Mouse (Mus musculus): ENCODE results near the gene Gbgt1. TPM values are rescaled to one million over a fixed set of nuclear protein-coding genes. Genes with fewer than 3 reads are reported as not detected.

Gbgt1 gene
- polyA plus RNA-seq, 1 experiment = 18.4 TPM

GRCm38 (mm10) chr2:28513431-28514370, 17.0 kb downstream of the Gbgt1 start:
- Histone ChIP-seq H3K4me3 (ENCODE audit: insufficient read depth, low read length) (peak overlapping the region; percentile 79), H3K27ac (ENCODE audit: insufficient read depth, low read depth, low read length) (no peak overlapping the region), H3K4me1 (ENCODE audit: control insufficient read depth, insufficient read depth, low read length) (peaks cover 15% of the 10 kb centered on the region)
- TF ChIP-seq POLR2A (IDR thresholded peaks at IDR 0.05; ENCODE audit: borderline replicate concordance, low read depth, low read length) (no peak), CTCF (IDR thresholded peaks at IDR 0.05; ENCODE audit: low read depth, low read length) (0 out of 2 replicates have a peak, but pooled peaks have one; percentile 15)

DNA sequence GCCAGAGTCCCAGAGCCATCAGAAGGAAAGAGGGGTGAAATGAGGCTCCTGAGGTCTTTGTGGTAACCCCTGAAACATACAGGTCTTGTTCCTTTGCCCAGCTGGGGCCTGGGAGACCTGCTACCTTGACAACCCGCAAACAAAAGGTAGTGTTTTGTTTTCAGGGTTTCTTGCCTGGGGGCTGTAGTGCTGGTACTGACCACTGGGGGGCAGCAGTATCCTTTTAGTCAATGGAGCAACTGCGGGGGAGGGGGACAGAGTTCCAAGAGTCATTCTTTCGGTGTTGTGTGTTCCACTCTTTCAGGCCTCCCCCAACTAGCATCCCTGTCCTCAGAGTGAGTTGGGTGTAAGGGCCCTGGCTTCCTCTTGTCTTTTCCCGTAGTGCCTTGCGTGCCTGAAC, 17.8 kb downstream of the Gbgt1 start:
- peaks cover 15% of the 10 kb centered on the region for H3K4me1 ChIP-seq (ENCODE audit: control insufficient read depth, insufficient read depth, low read length)
- no peak overlapping the region for H3K27ac ChIP-seq (ENCODE audit: insufficient read depth, low read depth, low read length)
- H3K4me3 ChIP-seq (ENCODE audit: insufficient read depth, low read length) = peak overlapping the region; percentile 79
- TF ChIP-seq CTCF (IDR thresholded peaks at IDR 0.05; ENCODE audit: low read depth, low read length) = peak; percentile 91
- no peak for TF ChIP-seq POLR2A (IDR thresholded peaks at IDR 0.05; ENCODE audit: borderline replicate concordance, low read depth, low read length)

- Histone ChIP-seq H3K4me3 (ENCODE audit: insufficient read depth, low read length) (no peak overlapping the region), H3K4me1 (ENCODE audit: control insufficient read depth, insufficient read depth, low read length) (peaks cover 29% of the 10 kb centered on the region), H3K27ac (ENCODE audit: insufficient read depth, low read depth, low read length) (no peak overlapping the region)
- TF ChIP-seq CTCF (IDR thresholded peaks at IDR 0.05; ENCODE audit: low read depth, low read length) = peak; percentile 95
- no peak for TF ChIP-seq POLR2A (IDR thresholded peaks at IDR 0.05; ENCODE audit: borderline replicate concordance, low read depth, low read length)
Observed at GRCm38 (mm10) chr2:28517206-28517909, 20.7 kb downstream of the Gbgt1 start.

DNA sequence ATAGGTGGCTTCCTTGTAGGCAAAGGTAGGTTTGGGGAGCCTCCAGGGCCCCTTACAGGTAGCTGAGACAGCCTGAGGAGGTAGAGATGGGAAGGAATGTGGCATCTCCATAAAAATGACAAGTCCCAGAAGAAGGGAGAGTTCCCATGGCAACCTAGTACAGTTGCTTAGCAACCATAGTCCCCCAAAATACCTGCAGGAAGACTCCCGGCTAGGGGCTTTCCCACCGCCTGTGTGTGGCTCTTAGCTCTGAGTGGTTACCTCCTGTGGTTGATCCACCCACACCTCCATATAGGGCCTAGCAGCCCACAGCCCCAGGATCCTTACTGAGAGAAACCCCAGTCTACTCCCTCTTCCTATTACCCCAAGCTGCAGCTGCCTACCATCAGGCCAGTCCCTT, 21.5 kb downstream of the Gbgt1 start:
- peaks cover 34% of the 10 kb centered on the region for H3K4me1 ChIP-seq (ENCODE audit: control insufficient read depth, insufficient read depth, low read length)
- no peak overlapping the region for H3K27ac ChIP-seq (ENCODE audit: insufficient read depth, low read depth, low read length)
- TF ChIP-seq POLR2A (IDR thresholded peaks at IDR 0.05; ENCODE audit: borderline replicate concordance, low read depth, low read length) (no peak), CTCF (IDR thresholded peaks at IDR 0.05; ENCODE audit: low read depth, low read length) (no peak)
- H3K4me3 ChIP-seq (ENCODE audit: insufficient read depth, low read length) = no peak overlapping the region

DNA sequence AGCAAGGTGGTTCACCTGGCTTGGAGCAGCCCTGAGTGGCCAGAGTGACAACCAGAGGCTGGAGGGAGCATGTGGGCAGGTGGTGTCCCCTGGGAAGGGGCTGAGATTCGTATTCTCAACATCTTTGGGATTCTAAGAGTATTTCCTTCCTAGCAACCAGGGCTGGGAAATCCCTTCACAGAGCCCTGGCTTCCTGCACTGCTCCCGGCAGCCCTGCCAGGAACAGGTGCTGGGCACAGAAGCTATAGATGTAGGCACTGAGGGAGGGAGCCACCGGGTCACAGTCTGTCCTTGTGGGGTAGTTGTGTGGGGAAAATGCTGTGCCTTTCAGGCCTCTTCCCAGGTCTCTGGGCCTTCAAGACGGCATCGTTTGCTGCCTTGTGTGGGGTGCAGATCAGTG, 23.9 kb downstream of the Gbgt1 start:
- H3K4me1 ChIP-seq (ENCODE audit: control insufficient read depth, insufficient read depth, low read length) = peaks cover 47% of the 10 kb centered on the region
- H3K4me3 ChIP-seq (ENCODE audit: insufficient read depth, low read length) = no peak overlapping the region
- TF ChIP-seq POLR2A (IDR thresholded peaks at IDR 0.05; ENCODE audit: borderline replicate concordance, low read depth, low read length) (no peak), CTCF (IDR thresholded peaks at IDR 0.05; ENCODE audit: low read depth, low read length) (no peak)

GRCm38 (mm10) chr2:28521571-28522151, 25.0 kb downstream of the Gbgt1 start:
- H3K4me3 ChIP-seq (ENCODE audit: insufficient read depth, low read length) = no peak overlapping the region
- H3K27ac ChIP-seq (ENCODE audit: insufficient read depth, low read depth, low read length) = no peak overlapping the region
- no peak for TF ChIP-seq CTCF (IDR thresholded peaks at IDR 0.05; ENCODE audit: low read depth, low read length)
- no peak for TF ChIP-seq POLR2A (IDR thresholded peaks at IDR 0.05; ENCODE audit: borderline replicate concordance, low read depth, low read length)
- H3K4me1 ChIP-seq (ENCODE audit: control insufficient read depth, insufficient read depth, low read length) = peaks cover 56% of the 10 kb centered on the region

More for the DNA sequence above, 23.9 kb downstream of the Gbgt1 start:
- H3K27ac ChIP-seq (ENCODE audit: insufficient read depth, low read depth, low read length) = no peak overlapping the region

DNA sequence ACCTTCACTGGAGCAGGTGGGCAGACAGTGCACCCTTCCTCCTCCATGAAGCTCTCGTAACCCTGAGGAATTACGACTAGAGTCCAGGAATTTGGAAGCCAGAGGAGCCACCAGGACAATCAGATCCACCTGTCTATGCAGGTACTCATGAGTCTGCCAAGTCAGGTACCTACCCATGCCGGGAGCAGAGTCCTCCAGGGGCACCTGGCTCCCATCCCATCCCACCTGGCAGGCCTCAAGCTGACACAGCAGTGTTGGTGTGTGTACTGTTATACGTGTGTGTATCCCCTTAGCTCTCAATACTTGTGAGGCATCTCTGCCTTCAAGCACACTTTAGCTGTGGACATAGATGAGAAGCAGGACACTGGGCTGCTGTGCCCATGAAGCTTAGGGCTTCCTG, 25.5 kb downstream of the Gbgt1 start:
- TF ChIP-seq POLR2A (IDR thresholded peaks at IDR 0.05; ENCODE audit: borderline replicate concordance, low read depth, low read length) (no peak), CTCF (IDR thresholded peaks at IDR 0.05; ENCODE audit: low read depth, low read length) (no peak)
- Histone ChIP-seq H3K4me1 (ENCODE audit: control insufficient read depth, insufficient read depth, low read length) (peaks cover 60% of the 10 kb centered on the region), H3K27ac (ENCODE audit: insufficient read depth, low read depth, low read length) (no peak overlapping the region)

DNA sequence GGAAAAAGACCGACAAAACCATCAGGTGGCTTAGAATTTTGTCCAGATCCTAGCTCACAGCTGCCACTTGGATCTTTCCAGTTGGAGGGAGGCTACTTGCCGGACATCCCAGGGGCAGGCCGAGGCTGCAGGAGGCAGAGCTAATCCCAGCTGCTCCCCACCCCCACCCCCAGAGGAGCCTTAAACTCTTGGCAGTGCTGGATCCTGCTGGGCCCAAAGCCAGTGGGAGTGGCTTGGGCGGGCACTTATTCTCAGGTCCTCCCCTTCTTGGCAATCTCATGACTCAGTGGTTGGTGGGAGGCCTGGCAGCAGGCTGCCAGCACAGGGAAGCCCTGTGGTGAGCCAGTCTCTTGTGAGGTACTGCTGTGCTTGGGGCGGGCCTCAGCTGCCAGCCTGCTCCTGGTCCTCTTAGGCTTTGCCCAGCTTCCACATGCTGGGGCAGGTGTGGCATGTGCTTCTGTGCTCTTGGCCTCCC, 27.0 kb downstream of the Gbgt1 start:
- no peak overlapping the region for H3K4me3 ChIP-seq (ENCODE audit: insufficient read depth, low read length)
- peaks cover 54% of the 10 kb centered on the region for H3K4me1 ChIP-seq (ENCODE audit: control insufficient read depth, insufficient read depth, low read length)
- TF ChIP-seq POLR2A (IDR thresholded peaks at IDR 0.05; ENCODE audit: borderline replicate concordance, low read depth, low read length) (no peak), CTCF (IDR thresholded peaks at IDR 0.05; ENCODE audit: low read depth, low read length) (no peak)
- peak overlapping the region; percentile 94 for H3K27ac ChIP-seq (ENCODE audit: insufficient read depth, low read depth, low read length)

More for the DNA sequence above, 25.5 kb downstream of the Gbgt1 start:
- H3K4me3 ChIP-seq (ENCODE audit: insufficient read depth, low read length) = no peak overlapping the region

DNA sequence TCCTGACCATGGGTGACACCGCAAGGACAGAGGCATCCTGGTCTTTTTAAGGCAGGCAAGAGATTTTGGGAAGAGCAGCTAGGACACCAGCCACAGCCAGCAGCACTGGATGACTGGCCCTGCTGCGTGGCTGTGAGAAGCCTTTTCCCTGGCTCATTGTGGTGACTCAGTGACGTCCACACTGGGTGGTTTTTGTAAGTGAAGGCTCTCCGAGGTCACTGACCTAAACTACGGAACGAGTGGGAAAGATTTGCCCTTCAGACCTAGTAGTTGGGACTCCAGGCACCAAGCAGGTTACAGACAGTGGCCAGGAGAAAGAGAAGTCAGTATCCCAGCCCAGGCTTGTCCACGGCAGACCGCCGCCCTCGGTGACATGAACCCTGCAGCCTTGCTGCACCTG, 27.7 kb downstream of the Gbgt1 start:
- TF ChIP-seq CTCF (IDR thresholded peaks at IDR 0.05; ENCODE audit: low read depth, low read length) = no peak
- TF ChIP-seq POLR2A (IDR thresholded peaks at IDR 0.05; ENCODE audit: borderline replicate concordance, low read depth, low read length) = no peak
- Histone ChIP-seq H3K4me1 (ENCODE audit: control insufficient read depth, insufficient read depth, low read length) (peaks cover 54% of the 10 kb centered on the region), H3K27ac (ENCODE audit: insufficient read depth, low read depth, low read length) (peak overlapping the region; percentile 94), H3K4me3 (ENCODE audit: insufficient read depth, low read length) (no peak overlapping the region)
